ENCODE assay signal across 20 mouse cellular contexts in genomic region chr12:77528868-77529271, GRCm38 (mm10).
DNase-seq lines count a peak whose midpoint lies in the region; ATAC-seq lines count a peak whose summit lies in the region.
"Had no signal": no experiment of that assay in that cellular context is flagged by ENCODE, and none has a peak within 500 bp of the region (broad histone marks: within the 10 kb centered on the region; RNA-seq: fewer than 3 reads in every experiment).

No protein-coding gene starts in this region.

- no peaks in the 10 kb centered on the region for H3K4me1 ChIP-seq in heart, embryonic 11.5 days (ENCODE audit: control insufficient read depth, insufficient read depth, low read length)
- peaks cover 11% of the 10 kb centered on the region for H3K4me1 ChIP-seq in limb, embryonic 10.5 days
- H3K4me1 ChIP-seq: embryonic facial prominence, embryonic 15.5 days; neural tube, embryonic 15.5 days had no signal

- peak; percentile 72 for DNase-seq in heart, adult 11 months
- DNase-seq in testis, postnatal 10 days (ENCODE audit: low spot score) = peak; percentile 31
- DNase-seq in testis, postnatal 14 days (ENCODE audit: low spot score) = no peak
- peak; percentile 52 to 74 for DNase-seq in cerebellum, postnatal 14 days
- DNase-seq in limb, embryonic 10.5 days (ENCODE audit: low spot score) = no peak
- DNase-seq in adrenal gland, postnatal 36 days = no peak
- DNase-seq: gastrocnemius, postnatal 36 days; liver, postnatal 0 days; lung, postnatal 14 days; right cerebral cortex, postnatal 14 days; thymus, postnatal 25 days had no signal

- no peak overlapping the region for H3K4me3 ChIP-seq in heart, embryonic 11.5 days (ENCODE audit: low read depth, low read length)
- H3K4me3 ChIP-seq in limb, embryonic 10.5 days = no peak overlapping the region
- H3K4me3 ChIP-seq: embryonic facial prominence, embryonic 15.5 days; layer of hippocampus, adult 2 months; megakaryocyte, embryonic 14.5 days; midbrain, embryonic 15.5 days; neural tube, embryonic 15.5 days had no signal

- WGBS in heart, embryonic 11.5 days (ENCODE audit: insufficient replicate concordance) = 76% methylated on average over 8 of the region's 8 CpGs
- WGBS in limb, embryonic 10.5 days = 81% methylated on average over 8 of the region's 8 CpGs

- peaks cover 6% of the 10 kb centered on the region for H3K27me3 ChIP-seq in heart, embryonic 11.5 days (ENCODE audit: control insufficient read depth, insufficient read depth, low read length)
- no peaks in the 10 kb centered on the region for H3K27me3 ChIP-seq in limb, embryonic 10.5 days (ENCODE audit: low read depth, poor library complexity, severe bottlenecking)
- H3K27me3 ChIP-seq: CH12.LX; embryonic facial prominence, embryonic 15.5 days; midbrain, embryonic 15.5 days; neural tube, embryonic 15.5 days had no signal

- ATAC-seq in heart, embryonic 11.5 days (replicated peaks; ENCODE audit: insufficient number of reproducible peaks, low FRiP score, low TSS enrichment) = no peak
- ATAC-seq in megakaryocyte progenitor cell, adult 5-6 weeks (replicated peaks; ENCODE audit: poor library complexity) = no peak
- ATAC-seq: liver, postnatal 0 days; midbrain, embryonic 15.5 days had no signal

- H3K9ac ChIP-seq in heart, embryonic 11.5 days (ENCODE audit: low read depth, low read length) = no peak overlapping the region
- H3K9ac ChIP-seq: embryonic facial prominence, embryonic 15.5 days; liver, postnatal 0 days; midbrain, embryonic 15.5 days; neural tube, embryonic 15.5 days had no signal

- no peak overlapping the region for H3K4me2 ChIP-seq in heart, embryonic 11.5 days
- H3K4me2 ChIP-seq: embryonic facial prominence, embryonic 15.5 days; midbrain, embryonic 15.5 days; neural tube, embryonic 15.5 days had no signal

- no peaks in the 10 kb centered on the region for H3K36me3 ChIP-seq in heart, embryonic 11.5 days (ENCODE audit: control insufficient read depth, insufficient read depth, low read length)
- no peaks in the 10 kb centered on the region for H3K36me3 ChIP-seq in limb, embryonic 10.5 days
- H3K36me3 ChIP-seq: embryonic facial prominence, embryonic 15.5 days; midbrain, embryonic 15.5 days; neural tube, embryonic 15.5 days had no signal

- no peaks in the 10 kb centered on the region for H3K9me3 ChIP-seq in heart, embryonic 11.5 days (replicated peaks; ENCODE audit: control insufficient read depth, low read length)
- H3K9me3 ChIP-seq in limb, embryonic 10.5 days (replicated peaks) = no peaks in the 10 kb centered on the region
- H3K9me3 ChIP-seq: embryonic facial prominence, embryonic 15.5 days; midbrain, embryonic 15.5 days; neural tube, embryonic 15.5 days had no signal

- no peak overlapping the region for H3K27ac ChIP-seq in heart, embryonic 11.5 days (ENCODE audit: low read depth, low read length)
- 0 out of 2 replicates have a peak overlapping the region, but pooled peaks have one; percentile 30 for H3K27ac ChIP-seq in limb, embryonic 10.5 days
- H3K27ac ChIP-seq: embryonic facial prominence, embryonic 15.5 days; layer of hippocampus, adult 2 months; midbrain, embryonic 15.5 days; neural tube, embryonic 15.5 days; stomach, postnatal 0 days had no signal

Comparison
In these comparisons a context has a peak if more than half of its experiments do, and no peak if none do; other contexts are left out.
1. DNase-seq: peak in heart, adult 11 months (single experiment), testis, postnatal 10 days (single experiment) and cerebellum, postnatal 14 days (2 of 2); none in testis, postnatal 14 days (single experiment), limb, embryonic 10.5 days (single experiment) and adrenal gland, postnatal 36 days (0 of 2).